Mouse (Mus musculus) heart, embryonic 12.5 days (tissue): ENCODE measurements at regions not wholly inside any gene's neighbourhood (a gene's known extent, or its start where the extent isn't known, plus 50 kb on each side); places are given as distances from the start of the nearest gene placed in this dataset.
A peak's percentile ranks its signal among the peaks of the same experiment; 100 is the strongest.

Experiments
- ATAC-seq: fragments of 200-750 bp; cut with Nextera tagmentation; 2 replicates; pipeline ENCODE4 v1.8.0; 2017; ENCODE audit warnings: moderate TSS enrichment, moderate library complexity; ENCODE audit not compliant: insufficient number of reproducible peaks, low FRiP score
- H3K27ac ChIP-seq: fragments of 300-500 bp; sonication (generic); 2 replicates; pipeline ENCODE4 v1.5.1; 2016; ENCODE audit warnings: mild to moderate bottlenecking, moderate library complexity; ENCODE audit not compliant: poor library complexity, severe bottlenecking
- H3K27me3 ChIP-seq: fragments of 300-500 bp; sonication (generic); replicated peaks from 2 replicates; pipeline ENCODE4 v1.6.1; 2016; ENCODE audit warnings: mild to moderate bottlenecking, moderate library complexity
- H3K36me3 ChIP-seq: fragments of 300-500 bp; sonication (generic); 2 replicates; pipeline ENCODE4 v1.6.1; 2016; ENCODE audit warnings: mild to moderate bottlenecking, moderate library complexity
- H3K4me1 ChIP-seq: fragments of 300-500 bp; sonication (generic); replicated peaks from 2 replicates; pipeline ENCODE4 v1.6.1; 2016; ENCODE audit warnings: mild to moderate bottlenecking
- H3K4me2 ChIP-seq: fragments of 300-500 bp; sonication (generic); 2 replicates; pipeline ENCODE4 v1.6.1; 2016; ENCODE audit warnings: mild to moderate bottlenecking, moderate library complexity
- H3K4me3 ChIP-seq: fragments of 300-500 bp; sonication (generic); 2 replicates; pipeline ENCODE4 v1.5.1; 2016; ENCODE audit warnings: mild to moderate bottlenecking
- H3K9ac ChIP-seq: fragments of 300-500 bp; sonication (generic); 2 replicates; pipeline ENCODE4 v1.6.1; 2016; ENCODE audit warnings: mild to moderate bottlenecking, moderate library complexity
- H3K9me3 ChIP-seq: fragments of 300-500 bp; sonication (generic); replicated peaks from 2 replicates; pipeline ENCODE4 v1.6.1; 2016; ENCODE audit warnings: mild to moderate bottlenecking, moderate library complexity
- WGBS: fragments of 180-500 bp; shearing (Covaris S2); methylation state at CpG from one replicate; pipeline ENCODE4 v1.1.7; 2016; 5-methylcytosine and 5-hydroxymethylcytosine counted together

GRCm38 (mm10) chr4:84035347-84035746 is 510.0 kb downstream of the Ccdc171 start:
- no peaks in the 10 kb centered on the region for H3K36me3 ChIP-seq
- H3K4me2 ChIP-seq, result no peak overlapping the region
- H3K4me3 ChIP-seq, result no peak overlapping the region
- no peaks in the 10 kb centered on the region; the same call in 1 of the 2 replicates for H3K9me3 ChIP-seq
- H3K9ac ChIP-seq, result no peak overlapping the region
- no peak for ATAC-seq
- no peaks in the 10 kb centered on the region for H3K4me1 ChIP-seq
- WGBS, result 75% methylated on average over 1 of the region's 1 CpGs
- no peak overlapping the region for H3K27ac ChIP-seq
- H3K27me3 ChIP-seq, result no peaks in the 10 kb centered on the region

DNA sequence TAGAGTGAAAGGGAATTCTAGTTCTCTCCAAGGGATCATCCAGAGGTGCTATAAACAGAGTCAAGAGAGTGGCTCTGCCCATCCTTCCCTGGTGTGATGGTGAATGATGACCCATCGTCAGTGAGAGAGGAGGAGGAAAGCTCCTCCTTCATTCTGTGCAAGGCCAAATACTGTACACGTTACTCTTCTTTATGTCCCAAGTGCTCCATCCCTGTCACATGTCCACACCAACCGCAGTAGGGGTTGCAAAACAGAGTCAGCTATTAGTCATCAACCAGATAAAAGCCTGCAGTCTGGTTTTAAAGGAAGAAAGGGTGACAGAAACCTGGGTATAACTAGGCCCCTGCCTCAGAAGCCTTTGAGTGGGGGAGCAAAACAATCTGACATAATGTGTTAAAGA is 512.2 kb downstream of the Ccdc171 start:
- ATAC-seq, result no peak
- no peaks in the 10 kb centered on the region; the same call in 1 of the 2 replicates for H3K9me3 ChIP-seq
- no peak overlapping the region for H3K4me2 ChIP-seq
- H3K27me3 ChIP-seq, result no peaks in the 10 kb centered on the region
- WGBS, result 49% methylated on average over 3 of the region's 3 CpGs
- H3K27ac ChIP-seq, result no peak overlapping the region
- H3K4me3 ChIP-seq, result no peak overlapping the region
- H3K4me1 ChIP-seq, result no peaks in the 10 kb centered on the region
- no peak overlapping the region for H3K9ac ChIP-seq
- H3K36me3 ChIP-seq, result no peaks in the 10 kb centered on the region

DNA sequence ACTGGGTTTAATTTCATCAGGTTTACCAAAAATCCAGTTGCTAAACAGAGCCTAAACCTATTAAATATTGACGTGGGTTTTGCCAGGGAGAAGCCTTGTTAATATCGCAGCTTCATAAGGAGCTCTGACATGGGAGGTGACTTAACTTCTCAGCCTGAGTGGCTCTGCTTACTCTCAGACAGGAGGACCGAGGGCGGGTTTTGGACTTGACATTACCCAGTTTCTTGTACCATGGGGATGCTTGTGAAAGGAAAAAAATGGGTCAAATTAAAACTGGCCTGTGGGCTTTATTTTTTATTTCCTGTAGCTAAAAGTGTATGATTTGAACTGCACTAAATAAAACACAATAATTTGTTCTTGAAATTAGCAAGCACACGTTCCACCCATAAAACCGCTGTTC is 524.9 kb downstream of the Ccdc171 start:
- Histone ChIP-seq H3K36me3 (no peaks in the 10 kb centered on the region), H3K4me3 (no peak overlapping the region), H3K27ac (no peak overlapping the region), H3K9ac (no peak overlapping the region), H3K9me3 (no peaks in the 10 kb centered on the region), H3K4me2 (no peak overlapping the region), H3K27me3 (no peaks in the 10 kb centered on the region), H3K4me1 (no peaks in the 10 kb centered on the region)
- 72% methylated on average over 6 of the region's 6 CpGs for WGBS
- ATAC-seq, result no peak

DNA sequence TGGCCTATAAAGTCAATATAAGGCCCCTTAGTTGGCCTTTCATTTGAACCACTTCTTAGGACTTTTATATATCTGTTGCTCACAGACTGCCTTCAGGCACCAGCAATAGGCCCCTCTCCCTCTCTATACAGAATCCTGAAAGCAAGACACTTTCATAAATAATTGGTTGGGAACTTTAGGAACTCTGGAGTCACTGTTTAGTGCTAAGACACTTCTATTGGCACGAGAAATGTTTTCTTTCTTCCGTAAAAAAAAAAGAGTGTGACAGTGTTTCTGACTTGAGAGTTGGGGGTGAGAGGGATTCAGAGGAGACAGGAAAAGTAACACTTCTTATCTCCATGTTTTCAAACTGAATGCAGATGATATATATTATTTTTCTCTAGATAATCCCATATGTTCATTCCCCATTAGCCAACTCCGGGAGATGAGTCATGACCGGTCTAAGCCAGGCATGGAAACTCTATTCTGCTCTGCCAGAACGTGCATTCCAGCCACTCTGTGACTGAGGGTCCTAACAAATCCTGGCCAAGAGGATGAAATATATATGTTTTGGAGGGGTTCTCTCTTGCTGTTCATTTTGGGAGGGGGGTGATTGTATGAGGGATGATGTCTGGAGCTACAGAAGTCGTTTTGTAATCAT is 531.6 kb downstream of the Ccdc171 start:
- Histone ChIP-seq H3K9me3 (no peaks in the 10 kb centered on the region), H3K27me3 (peaks cover 6% of the 10 kb centered on the region; the same call in 1 of the 2 replicates), H3K4me2 (no peak overlapping the region), H3K27ac (no peak overlapping the region; the same call in 1 of the 2 replicates), H3K4me1 (no peaks in the 10 kb centered on the region), H3K36me3 (no peaks in the 10 kb centered on the region), H3K9ac (no peak overlapping the region), H3K4me3 (no peak overlapping the region)
- 54% methylated on average over 6 of the region's 6 CpGs for WGBS
- peak; percentile 48; the same call in 1 of the 2 replicates for ATAC-seq

DNA sequence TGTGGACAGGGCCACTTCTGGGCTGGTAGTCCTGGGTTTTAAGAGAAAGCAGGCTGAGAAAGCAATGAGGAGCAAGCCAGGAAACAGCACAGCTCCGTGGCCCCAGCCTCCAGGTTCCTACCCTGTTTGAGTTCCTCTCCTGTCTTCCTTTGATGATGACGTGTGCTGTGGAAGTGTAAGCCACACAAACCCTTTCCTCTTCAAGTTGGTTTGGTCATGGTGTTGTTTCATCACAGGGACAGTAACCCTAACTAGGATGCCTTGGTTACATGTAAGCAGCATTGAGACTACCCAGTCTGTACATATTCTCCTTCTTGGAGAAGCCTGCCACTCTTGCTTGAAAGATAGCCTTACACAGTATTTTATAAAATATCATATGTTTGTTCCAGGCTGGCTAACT is 534.8 kb downstream of the Ccdc171 start:
- no peak for ATAC-seq
- H3K4me1 ChIP-seq, result no peaks in the 10 kb centered on the region

DNA sequence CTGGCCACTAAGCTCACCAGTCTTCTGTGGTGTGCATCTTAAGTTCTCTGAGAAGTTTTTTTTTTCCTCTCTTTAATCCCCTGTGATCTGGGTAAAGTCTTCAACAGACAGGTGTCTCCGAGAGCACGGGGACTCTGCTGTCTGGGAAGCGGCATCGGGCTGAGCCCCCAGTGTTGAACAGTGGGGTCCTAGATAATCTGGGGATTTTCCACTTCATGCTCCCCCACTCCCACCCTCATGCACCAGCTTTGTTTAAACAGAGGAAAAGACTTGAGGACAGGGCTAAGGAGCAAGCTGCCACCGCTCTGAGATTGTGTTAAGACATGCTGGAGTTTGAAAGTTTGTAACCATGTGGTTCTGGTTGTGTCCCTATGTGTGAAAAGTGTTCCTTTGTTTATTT is 538.4 kb downstream of the Ccdc171 start:
- Histone ChIP-seq H3K4me2 (no peak overlapping the region), H3K27ac (no peak overlapping the region), H3K4me3 (no peak overlapping the region), H3K9ac (no peak overlapping the region), H3K4me1 (peaks cover 6% of the 10 kb centered on the region; the same call in 1 of the 2 replicates), H3K36me3 (no peaks in the 10 kb centered on the region), H3K9me3 (no peaks in the 10 kb centered on the region), H3K27me3 (peaks cover 14% of the 10 kb centered on the region)
- 80% methylated on average over 5 of the region's 5 CpGs for WGBS
- ATAC-seq, result no peak

More for the DNA sequence above, 534.8 kb downstream of the Ccdc171 start:
- H3K4me3 ChIP-seq, result no peak overlapping the region
- WGBS, result 65% methylated on average over 2 of the region's 2 CpGs
- no peaks in the 10 kb centered on the region for H3K9me3 ChIP-seq
- no peak overlapping the region for H3K4me2 ChIP-seq
- H3K9ac ChIP-seq, result no peak overlapping the region
- H3K36me3 ChIP-seq, result no peaks in the 10 kb centered on the region
- H3K27me3 ChIP-seq, result peaks cover 14% of the 10 kb centered on the region; the same call in 1 of the 2 replicates
- H3K27ac ChIP-seq, result no peak overlapping the region

- Histone ChIP-seq H3K4me1 (peaks cover 6% of the 10 kb centered on the region; the same call in 1 of the 2 replicates), H3K9ac (no peak overlapping the region), H3K27ac (no peak overlapping the region), H3K4me3 (no peak overlapping the region), H3K36me3 (no peaks in the 10 kb centered on the region), H3K4me2 (no peak overlapping the region), H3K27me3 (peaks cover 14% of the 10 kb centered on the region), H3K9me3 (no peaks in the 10 kb centered on the region)
- no peak for ATAC-seq
- WGBS, result 25% methylated on average over 15 of the region's 15 CpGs
Measured at GRCm38 (mm10) chr4:84064614-84065456, 539.5 kb downstream of the Ccdc171 start.

- WGBS, result 27% methylated on average over 12 of the region's 12 CpGs
- peaks cover 6% of the 10 kb centered on the region; the same call in 1 of the 2 replicates for H3K4me1 ChIP-seq
Measured at GRCm38 (mm10) chr4:84065457-84066124, 540.2 kb downstream of the Ccdc171 start.

DNA sequence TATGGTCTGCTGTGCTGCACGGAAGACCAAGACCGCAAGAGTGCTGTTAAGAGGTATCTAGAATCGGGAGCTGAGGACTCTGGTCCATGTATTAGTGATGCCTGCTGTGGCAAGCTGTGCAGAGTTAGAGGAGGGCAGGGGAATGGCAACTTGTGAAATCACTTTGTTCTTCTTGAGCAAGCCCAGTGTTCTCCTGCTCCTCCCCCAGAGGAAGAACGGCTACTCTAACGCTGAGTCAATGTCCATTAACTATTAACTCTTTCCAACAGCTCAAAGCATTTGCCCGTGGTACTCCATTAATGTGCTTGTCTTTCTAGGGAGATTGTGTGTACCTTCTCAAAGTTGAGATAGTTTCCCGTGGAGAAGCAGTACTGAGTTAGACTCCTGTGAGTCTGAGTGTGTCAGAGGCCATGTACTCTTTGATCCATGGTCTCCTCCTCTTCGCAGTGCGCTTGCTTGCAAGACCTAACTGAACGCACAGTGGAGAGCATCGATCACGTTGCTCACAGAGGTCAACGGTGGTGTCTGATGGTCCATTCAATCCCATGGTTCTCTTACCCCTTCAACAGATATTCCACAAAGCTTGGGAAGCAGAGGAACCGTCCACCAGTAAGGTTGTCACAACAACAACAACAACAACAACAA is 542.7 kb downstream of the Ccdc171 start:
- Histone ChIP-seq H3K4me1 (peaks cover 6% of the 10 kb centered on the region; the same call in 1 of the 2 replicates), H3K9me3 (no peaks in the 10 kb centered on the region), H3K27ac (no peak overlapping the region), H3K4me3 (no peak overlapping the region), H3K9ac (no peak overlapping the region), H3K27me3 (peaks cover 7% of the 10 kb centered on the region; the same call in 1 of the 2 replicates), H3K36me3 (no peaks in the 10 kb centered on the region), H3K4me2 (no peak overlapping the region)
- ATAC-seq, result no peak
- WGBS, result 82% methylated on average over 14 of the region's 14 CpGs

More at GRCm38 (mm10) chr4:84065457-84066124, 540.2 kb downstream of the Ccdc171 start:
- no peak for ATAC-seq
- Histone ChIP-seq H3K4me3 (no peak overlapping the region), H3K9ac (no peak overlapping the region), H3K4me2 (no peak overlapping the region), H3K9me3 (no peaks in the 10 kb centered on the region), H3K27ac (no peak overlapping the region), H3K36me3 (no peaks in the 10 kb centered on the region), H3K27me3 (peaks cover 10% of the 10 kb centered on the region; the same call in 1 of the 2 replicates)

GRCm38 (mm10) chr4:84068947-84069663 is 543.8 kb downstream of the Ccdc171 start:
- no peaks in the 10 kb centered on the region for H3K9me3 ChIP-seq
- H3K4me2 ChIP-seq, result no peak overlapping the region
- no peak for ATAC-seq
- WGBS, result 54% methylated on average over 11 of the region's 11 CpGs
- no peak overlapping the region for H3K9ac ChIP-seq
- peaks cover 6% of the 10 kb centered on the region; the same call in 1 of the 2 replicates for H3K4me1 ChIP-seq
- peaks cover 2% of the 10 kb centered on the region; the same call in 1 of the 2 replicates for H3K27me3 ChIP-seq
- no peaks in the 10 kb centered on the region for H3K36me3 ChIP-seq
- H3K27ac ChIP-seq, result no peak overlapping the region
- no peak overlapping the region for H3K4me3 ChIP-seq
